Mouse (Mus musculus) intestine, embryonic 14.5 days (tissue): ENCODE measurements at regions not wholly inside any gene's neighbourhood (a gene's known extent, or its start where the extent isn't known, plus 50 kb on each side); places are given as distances from the start of the nearest gene placed in this dataset.

Experiments
- ATAC-seq: fragments of 200-750 bp; cut with Nextera tagmentation; replicated peaks from 2 replicates; pipeline ENCODE4 v1.8.0; 2017; ENCODE audit warnings: low read depth, moderate number of reproducible peaks, moderate TSS enrichment, moderate library complexity; ENCODE audit not compliant: low FRiP score, low TSS enrichment
- DNase-seq: peaks from one replicate; pipeline ENCODE4 v3.0.0-alpha.2; 2018; ENCODE audit warnings: low spot score
- H3K27ac ChIP-seq: fragments of 300-500 bp; sonication (generic); 2 replicates; pipeline ENCODE4 v1.5.1; 2014; ENCODE audit warnings: low read depth, mild to moderate bottlenecking, control low read depth
- H3K27me3 ChIP-seq: fragments of 300-500 bp; sonication (generic); replicated peaks from 2 replicates; pipeline ENCODE4 v1.6.1; 2014; ENCODE audit warnings: low read length, control low read depth; ENCODE audit not compliant: control insufficient read depth, insufficient read depth
- H3K36me3 ChIP-seq: fragments of 300-500 bp; sonication (generic); 2 replicates; pipeline ENCODE4 v1.6.1; 2014; ENCODE audit warnings: low read length, control low read depth; ENCODE audit not compliant: control insufficient read depth, insufficient read depth
- H3K4me1 ChIP-seq: fragments of 300-500 bp; sonication (generic); replicated peaks from 2 replicates; pipeline ENCODE4 v1.6.1; 2014; ENCODE audit warnings: low read length, control low read depth, mixed read lengths; ENCODE audit not compliant: control insufficient read depth, insufficient read depth
- H3K4me2 ChIP-seq: fragments of 300-500 bp; sonication (generic); 2 replicates; pipeline ENCODE4 v1.6.1; 2014; ENCODE audit warnings: low read length
- H3K4me3 ChIP-seq: fragments of 300-500 bp; sonication (generic); 2 replicates; pipeline ENCODE4 v1.5.1; 2014; ENCODE audit warnings: low read depth, low read length, control low read depth, mixed read lengths
- H3K9ac ChIP-seq: fragments of 300-500 bp; sonication (generic); 2 replicates; pipeline ENCODE4 v1.6.1; 2014; ENCODE audit warnings: mild to moderate bottlenecking, low read length
- H3K9me3 ChIP-seq: fragments of 300-500 bp; sonication (generic); 2 replicates; pipeline ENCODE4 v1.6.1; 2016; ENCODE audit warnings: low read length, control low read depth; ENCODE audit not compliant: control insufficient read depth
- WGBS: fragments of 180-500 bp; shearing (Covaris S2); extraction: QIAGEN DNeasy Blood & Tissue Kit; methylation state at CpG from one replicate; pipeline ENCODE4 v1.1.7; 2014; 5-methylcytosine and 5-hydroxymethylcytosine counted together

DNA sequence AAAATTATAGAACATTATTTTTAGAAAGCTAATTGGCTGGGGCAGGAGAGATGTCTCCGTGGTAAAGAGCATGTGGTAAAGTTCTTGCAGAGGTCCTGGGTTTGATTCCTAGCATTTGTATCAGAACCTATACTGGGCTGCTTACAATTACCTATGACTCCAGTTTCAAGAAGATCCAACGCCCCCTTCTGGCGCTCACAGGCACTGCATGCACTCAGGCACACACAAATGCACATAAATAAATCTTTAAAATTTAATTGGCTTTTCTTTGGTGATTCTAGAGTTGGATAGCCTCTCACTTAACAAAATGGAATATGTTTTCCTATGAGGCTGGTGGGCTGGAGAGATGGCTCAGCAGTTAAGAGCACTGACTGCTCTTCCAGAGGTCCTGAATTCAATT lies 219.0 kb upstream of the Amigo2 start:
- DNase-seq (no peak), ATAC-seq (no peak)
- no peak overlapping the region for H3K4me2 ChIP-seq
- no peak overlapping the region for H3K27ac ChIP-seq
- H3K4me3 ChIP-seq: no peak overlapping the region
- no peaks in the 10 kb centered on the region for H3K9me3 ChIP-seq
- H3K27me3 ChIP-seq: no peaks in the 10 kb centered on the region
- no peaks in the 10 kb centered on the region for H3K36me3 ChIP-seq
- peaks cover 3% of the 10 kb centered on the region; the same call in 1 of the 2 replicates for H3K4me1 ChIP-seq
- no peak overlapping the region for H3K9ac ChIP-seq
- WGBS: 76% methylated on average over 3 of the region's 3 CpGs

DNA sequence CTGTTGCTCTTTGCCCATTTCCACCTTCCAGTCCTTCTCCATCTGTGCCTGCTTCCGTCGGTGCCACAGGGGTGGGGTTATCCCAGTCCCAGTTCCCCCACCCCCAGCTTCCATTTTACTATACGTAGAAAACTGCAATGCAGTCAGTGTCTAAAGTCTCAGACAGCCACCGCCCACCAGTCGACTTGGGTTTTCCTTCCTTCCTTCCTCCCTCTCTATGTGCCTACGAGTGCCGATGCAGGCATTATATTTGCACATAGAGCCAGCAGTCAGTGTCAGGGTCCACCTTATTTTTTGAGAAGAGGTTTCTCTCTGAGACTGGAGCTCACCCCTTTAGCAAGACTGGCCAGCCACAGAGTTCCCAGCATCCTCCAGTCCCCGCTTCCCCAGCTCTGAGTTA lies 218.3 kb upstream of the Amigo2 start:
- Histone ChIP-seq H3K9me3 (no peaks in the 10 kb centered on the region), H3K4me3 (no peak overlapping the region), H3K4me2 (no peak overlapping the region), H3K27me3 (no peaks in the 10 kb centered on the region), H3K36me3 (no peaks in the 10 kb centered on the region), H3K27ac (no peak overlapping the region), H3K9ac (no peak overlapping the region), H3K4me1 (peaks cover 3% of the 10 kb centered on the region; the same call in 1 of the 2 replicates)
- DNase-seq (no peak), ATAC-seq (no peak)
- 83% methylated on average over 8 of the region's 8 CpGs for WGBS

DNA sequence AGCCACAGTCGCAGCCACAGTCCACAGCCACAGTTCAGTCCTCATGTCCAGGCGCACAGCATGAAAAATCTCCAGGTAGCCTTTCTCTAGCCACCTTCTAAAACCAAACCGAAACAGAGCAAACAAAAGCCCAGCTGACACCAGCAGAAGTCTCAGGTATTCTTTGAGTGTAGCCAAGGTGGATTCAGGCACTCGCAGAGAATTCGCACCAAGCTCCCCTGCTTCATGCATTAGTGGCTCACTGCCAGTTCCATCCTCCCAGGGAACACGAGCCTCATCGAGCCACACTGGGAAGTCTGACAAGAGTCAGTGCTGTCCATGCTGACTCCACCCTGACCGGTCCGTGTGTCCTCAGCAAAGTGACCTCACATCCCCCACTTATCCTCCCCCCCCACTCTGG lies 217.7 kb upstream of the Amigo2 start:
- WGBS: 81% methylated on average over 9 of the region's 9 CpGs
- H3K4me2 ChIP-seq: no peak overlapping the region
- H3K4me3 ChIP-seq: no peak overlapping the region
- no peaks in the 10 kb centered on the region for H3K27me3 ChIP-seq
- H3K27ac ChIP-seq: no peak overlapping the region
- H3K36me3 ChIP-seq: no peaks in the 10 kb centered on the region
- ATAC-seq (no peak), DNase-seq (no peak)
- peaks cover 3% of the 10 kb centered on the region; the same call in 1 of the 2 replicates for H3K4me1 ChIP-seq
- H3K9ac ChIP-seq: no peak overlapping the region
- no peaks in the 10 kb centered on the region for H3K9me3 ChIP-seq

DNA sequence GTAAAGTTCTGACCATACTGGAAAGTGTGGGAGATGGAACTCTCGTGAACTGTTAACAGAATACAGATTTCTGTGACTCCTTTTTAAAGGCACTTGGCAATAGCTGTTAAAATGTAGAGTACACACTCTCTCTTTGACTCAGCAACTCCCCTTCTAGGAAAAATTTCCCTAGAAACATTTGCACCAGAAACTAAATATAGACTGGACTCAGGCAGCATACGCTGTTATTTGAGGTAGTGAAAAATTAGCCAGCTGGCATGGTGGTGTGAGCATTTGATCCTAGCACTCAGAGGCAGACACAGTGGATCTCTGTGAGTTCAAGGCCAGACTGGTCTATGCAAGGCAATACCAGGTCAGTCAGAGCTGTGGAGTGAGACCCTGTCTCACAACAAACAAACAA lies 215.5 kb upstream of the Amigo2 start:
- Histone ChIP-seq H3K36me3 (no peaks in the 10 kb centered on the region), H3K27ac (no peak overlapping the region), H3K4me2 (no peak overlapping the region), H3K4me1 (peaks cover 2% of the 10 kb centered on the region; the same call in 1 of the 2 replicates), H3K9ac (no peak overlapping the region), H3K4me3 (no peak overlapping the region), H3K27me3 (no peaks in the 10 kb centered on the region), H3K9me3 (no peaks in the 10 kb centered on the region)
- ATAC-seq (no peak), DNase-seq (no peak)
- 59% methylated on average over 2 of the region's 2 CpGs for WGBS

DNA sequence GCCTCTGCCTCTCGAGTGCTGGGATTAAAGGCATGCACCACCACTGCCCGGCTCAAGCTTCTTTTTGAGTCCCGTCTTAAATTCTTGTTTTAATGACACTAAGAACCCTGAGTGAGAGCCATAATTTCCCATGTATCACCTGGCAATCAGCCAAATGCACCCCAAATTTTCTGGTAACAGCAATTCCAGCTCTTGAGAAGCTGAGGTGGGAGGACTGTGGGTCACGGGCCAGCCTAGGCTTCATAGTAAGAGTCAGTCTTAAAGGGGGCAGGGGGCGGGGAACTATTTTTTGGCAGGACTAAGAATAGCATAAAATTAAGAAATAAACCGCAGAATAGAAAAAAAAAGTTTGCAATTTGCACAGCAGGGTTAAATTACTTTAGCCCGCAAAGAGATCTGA lies 214.9 kb upstream of the Amigo2 start:
- H3K27ac ChIP-seq: no peak overlapping the region
- WGBS: 88% methylated on average over 7 of the region's 7 CpGs
- no peaks in the 10 kb centered on the region for H3K4me1 ChIP-seq
- H3K9ac ChIP-seq: no peak overlapping the region
- DNase-seq (no peak), ATAC-seq (no peak)
- no peaks in the 10 kb centered on the region for H3K9me3 ChIP-seq
- H3K4me3 ChIP-seq: no peak overlapping the region
- no peaks in the 10 kb centered on the region for H3K27me3 ChIP-seq
- no peak overlapping the region for H3K4me2 ChIP-seq
- no peaks in the 10 kb centered on the region for H3K36me3 ChIP-seq

DNA sequence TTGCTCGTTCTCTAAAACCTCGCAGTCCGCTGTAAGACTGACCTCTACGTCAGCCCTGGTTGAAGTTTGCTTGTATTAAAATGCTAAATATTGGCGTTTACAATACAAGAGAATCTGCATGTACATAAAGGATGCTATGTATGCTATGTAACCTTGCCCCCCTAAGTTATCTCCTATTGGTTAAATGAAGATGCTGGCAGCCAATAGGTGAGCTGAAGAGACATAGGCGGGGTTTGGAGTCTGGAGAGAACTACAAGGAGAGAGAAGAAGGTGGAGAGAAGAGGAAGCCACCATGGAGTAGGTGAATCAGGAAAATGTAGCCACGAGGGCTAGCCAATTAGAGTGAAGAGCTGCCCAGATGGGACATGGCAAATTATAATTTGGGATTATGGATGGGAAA lies 214.0 kb upstream of the Amigo2 start:
- DNase-seq (no peak), ATAC-seq (no peak)
- H3K27me3 ChIP-seq: no peaks in the 10 kb centered on the region
- no peak overlapping the region for H3K27ac ChIP-seq
- H3K4me2 ChIP-seq: no peak overlapping the region
- H3K4me3 ChIP-seq: no peak overlapping the region
- H3K36me3 ChIP-seq: no peaks in the 10 kb centered on the region
- H3K9ac ChIP-seq: no peak overlapping the region
- WGBS: 77% methylated on average over 7 of the region's 7 CpGs
- H3K4me1 ChIP-seq: no peaks in the 10 kb centered on the region
- no peaks in the 10 kb centered on the region for H3K9me3 ChIP-seq

DNA sequence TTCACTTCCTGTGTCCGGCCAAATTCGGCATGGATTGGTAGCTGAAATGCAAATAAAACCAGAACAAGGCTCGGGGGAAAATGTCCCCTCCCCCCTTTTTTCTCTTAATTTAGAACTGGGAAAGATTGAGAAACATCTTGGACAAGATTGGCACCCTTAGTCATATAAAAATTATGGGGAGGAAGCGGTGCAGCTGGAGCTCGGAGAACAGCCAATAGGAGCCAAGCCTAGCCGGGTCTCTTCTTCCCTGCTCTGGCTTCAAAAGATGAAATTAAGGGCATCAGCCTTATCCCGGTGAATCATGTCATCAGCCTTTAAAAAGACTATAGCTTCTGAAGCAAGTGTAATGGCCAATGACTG lies 213.3 kb upstream of the Amigo2 start:
- DNase-seq (no peak), ATAC-seq (no peak)
- H3K9me3 ChIP-seq: no peaks in the 10 kb centered on the region
- H3K4me2 ChIP-seq: no peak overlapping the region
- no peaks in the 10 kb centered on the region for H3K36me3 ChIP-seq
- WGBS: 82% methylated on average over 7 of the region's 7 CpGs
- no peak overlapping the region for H3K4me3 ChIP-seq
- no peak overlapping the region for H3K9ac ChIP-seq
- H3K27ac ChIP-seq: no peak overlapping the region
- no peaks in the 10 kb centered on the region for H3K27me3 ChIP-seq
- no peaks in the 10 kb centered on the region for H3K4me1 ChIP-seq

DNA sequence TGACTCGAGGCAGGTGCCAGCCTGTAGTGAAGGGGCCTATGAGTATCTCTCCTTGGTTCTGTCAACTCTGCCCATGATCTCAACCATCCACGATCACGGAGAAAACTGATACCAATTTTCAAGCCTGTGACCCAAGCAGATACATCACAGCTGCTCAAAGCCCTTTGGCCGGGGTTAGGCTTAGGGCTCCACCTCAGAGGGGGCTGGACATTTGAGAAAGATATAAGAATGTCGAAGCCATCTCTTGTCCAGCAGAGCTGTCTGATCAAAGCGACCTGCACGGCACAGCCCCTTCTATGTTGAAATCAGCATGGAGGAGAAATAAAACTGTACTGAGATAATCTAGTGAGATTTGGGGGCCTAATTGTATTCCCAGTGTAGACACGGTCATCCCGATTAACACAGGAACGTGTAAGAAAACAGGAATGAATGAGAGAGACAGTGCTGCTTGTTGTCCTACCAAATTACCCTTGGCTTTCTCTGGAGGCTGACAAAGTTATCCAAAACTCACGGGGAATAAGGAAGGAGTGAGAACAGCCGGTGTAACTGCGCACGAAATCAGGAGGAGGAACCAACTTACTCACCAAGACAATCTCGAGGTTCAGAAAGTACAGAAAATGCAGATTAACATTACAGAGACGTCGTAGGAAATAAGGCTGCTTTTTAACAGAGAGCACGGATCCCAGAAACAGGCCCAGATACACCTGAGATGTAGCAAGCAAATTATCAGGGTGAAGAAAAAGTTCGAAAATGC lies 212.7 kb upstream of the Amigo2 start:
- Histone ChIP-seq H3K27ac (no peak overlapping the region), H3K27me3 (no peaks in the 10 kb centered on the region), H3K9me3 (no peaks in the 10 kb centered on the region), H3K36me3 (no peaks in the 10 kb centered on the region), H3K9ac (no peak overlapping the region), H3K4me1 (no peaks in the 10 kb centered on the region), H3K4me3 (no peak overlapping the region), H3K4me2 (no peak overlapping the region)
- DNase-seq: no peak
- 91% methylated on average over 19 of the region's 19 CpGs for WGBS
- no peak for ATAC-seq

DNA sequence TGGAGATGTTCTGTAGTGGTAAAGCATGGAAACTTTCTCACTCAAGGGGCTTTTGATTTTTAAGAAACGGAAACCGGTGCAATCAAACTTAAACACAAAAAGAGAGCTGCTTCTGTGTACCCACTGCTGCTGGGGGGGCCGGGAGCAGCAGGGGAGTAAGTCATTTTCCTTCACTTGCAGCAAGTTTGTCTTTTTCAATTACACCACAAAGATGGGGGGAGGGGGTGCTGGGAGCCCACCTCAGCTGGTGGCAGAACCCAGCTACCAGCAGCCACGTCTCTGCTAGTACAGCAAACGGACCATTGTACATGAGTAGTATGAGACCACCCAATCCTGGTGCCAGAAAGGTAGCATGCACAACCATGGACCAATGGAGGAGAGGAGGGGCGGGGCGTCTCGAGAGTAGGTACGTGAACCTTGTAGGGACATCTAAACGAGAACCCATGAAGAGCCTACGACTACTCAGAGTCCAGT lies 211.7 kb upstream of the Amigo2 start:
- no peak for ATAC-seq
- DNase-seq: no peak

More for the DNA sequence above, 211.7 kb upstream of the Amigo2 start:
- Histone ChIP-seq H3K27ac (no peak overlapping the region), H3K36me3 (no peaks in the 10 kb centered on the region), H3K9ac (no peak overlapping the region), H3K27me3 (no peaks in the 10 kb centered on the region), H3K4me3 (no peak overlapping the region), H3K4me1 (no peaks in the 10 kb centered on the region), H3K4me2 (no peak overlapping the region), H3K9me3 (no peaks in the 10 kb centered on the region)
- WGBS: 66% methylated on average over 11 of the region's 11 CpGs
